Mouse (Mus musculus) MEL (cell line): ENCODE results near the gene Gnat2.

Experiments used
- BHLHE40 ChIP-seq: IDR thresholded peaks from 2 replicates; pipeline ENCODE4 v1.6.1; 2012; ENCODE audit warnings: low read depth, mild to moderate bottlenecking, inconsistent platforms, low read length, improper control_type of control experiment, borderline replicate concordance
- CHD2 ChIP-seq: IDR thresholded peaks from 2 replicates; pipeline ENCODE4 v1.6.1; 2011; ENCODE audit warnings: low read length, improper control_type of control experiment
- CTCF ChIP-seq, 3 experiments: IDR thresholded peaks in 2 of 3; conservative IDR thresholded peaks in 1 of 3; 2 replicates each; pipeline ENCODE4 v1.5.1; 2011 to 2012; ENCODE audit warnings: low read length in 3 of 3, low read depth in 2 of 3, mild to moderate bottlenecking in 2 of 3, improper control_type of control experiment in 1 of 3, inconsistent platforms in 1 of 3, mixed read lengths in 1 of 3, moderate library complexity in 1 of 3; ENCODE audit not compliant: control insufficient read depth in 1 of 3, insufficient read depth in 1 of 3, poor library complexity in 1 of 3, severe bottlenecking in 1 of 3
- HCFC1 ChIP-seq: IDR thresholded peaks from 2 replicates; pipeline ENCODE4 v1.6.1; 2012; ENCODE audit warnings: low read depth, mild to moderate bottlenecking, inconsistent platforms, low read length, improper control_type of control experiment, moderate library complexity
- MAX ChIP-seq: IDR thresholded peaks from 2 replicates; pipeline ENCODE4 v1.6.1; 2011; ENCODE audit warnings: low read length, improper control_type of control experiment
- POLR2A ChIP-seq, 2 experiments: IDR thresholded peaks; 2 replicates each; pipeline ENCODE4 v1.6.1; 2011 to 2012; ENCODE audit warnings: low read length in 2 of 2, mild to moderate bottlenecking in 2 of 2, control low read depth in 1 of 2, improper control_type of control experiment in 1 of 2, low read depth in 1 of 2, moderate library complexity in 1 of 2; ENCODE audit not compliant: control insufficient read depth in 1 of 2, insufficient read depth in 1 of 2, poor library complexity in 1 of 2
- RAD21 ChIP-seq: IDR thresholded peaks from 2 replicates; pipeline ENCODE4 v1.6.1; 2011; ENCODE audit warnings: mild to moderate bottlenecking, low read depth, low read length, improper control_type of control experiment
- ZNF384 ChIP-seq: IDR thresholded peaks from 2 replicates; pipeline ENCODE4 v1.6.1; 2012; ENCODE audit warnings: low read depth, mild to moderate bottlenecking, inconsistent platforms, low read length, improper control_type of control experiment

- TF ChIP-seq RAD21 (no peak), ZNF384 (no peak), POLR2A (IDR thresholded peaks at IDR 0.05; ENCODE audit: control insufficient read depth in 1 of 2, insufficient read depth in 1 of 2, low read depth in 1 of 2, low read length in 2 of 2, poor library complexity in 1 of 2) (no peak), MAX (no peak), BHLHE40 (no peak), CHD2 (no peak), CTCF (IDR thresholded peaks at IDR 0.05 in 2 of 3, conservative IDR thresholded peaks at IDR 0.05 in 1 of 3; ENCODE audit: control insufficient read depth in 1 of 3, insufficient read depth in 1 of 3, low read depth in 2 of 3, low read length in 3 of 3, poor library complexity in 1 of 3, severe bottlenecking in 1 of 3) (no peak), HCFC1 (no peak)
Observed at GRCm38 (mm10) chr3:108050493-108050892, 42.1 kb upstream of the Gnat2 start.
